Mouse (Mus musculus): ENCODE measurements around the gene Iqgap1. TPM values are rescaled to one million over a fixed set of nuclear protein-coding genes. Genes with fewer than 3 reads are reported as not detected.
"Not testable (repeated sequence)": the region's sequence is repeated elsewhere in the genome, so short reads cannot be mapped to it uniquely, and the experiment has no call there.

Gene Iqgap1
- total and polyA plus RNA-seq, 2 experiments from 2014 or later = 12.3 to 20.6 TPM

DNA sequence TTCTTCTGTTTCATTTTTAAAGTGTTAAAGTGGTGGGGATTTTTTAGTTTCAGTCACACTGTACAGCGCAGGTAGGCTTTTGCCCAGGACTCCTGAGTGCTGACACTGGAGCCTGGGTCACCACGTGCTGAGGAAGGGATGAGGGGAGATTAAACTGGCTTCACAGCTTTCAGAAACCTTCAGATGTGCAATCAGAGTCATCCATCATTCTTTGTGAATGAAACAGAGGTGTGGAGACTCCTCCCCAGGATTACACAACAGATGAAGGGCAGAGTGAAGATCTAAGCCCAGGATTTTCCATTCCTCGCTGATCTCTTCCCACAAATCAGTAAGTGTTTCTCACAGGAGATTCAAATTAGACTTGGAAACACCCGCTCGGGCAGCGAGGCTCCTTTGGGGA is 76.2 kb downstream of the Iqgap1 start:
- no peak overlapping the region for H3K9ac ChIP-seq (replicated peaks; ENCODE audit: low read length, poor library complexity, severe bottlenecking)
- no peaks in the 10 kb centered on the region for H3K27me3 ChIP-seq (ENCODE audit: insufficient read depth, low read length)
- DNase-seq (ENCODE audit: low spot score) = no peak
- H3K4me3 ChIP-seq (ENCODE audit: low read depth, low read length) = no peak overlapping the region
- no peak for ATAC-seq (ENCODE audit: low FRiP score)
- 48% methylated on average over 6 of the region's 6 CpGs for WGBS
- no peaks in the 10 kb centered on the region for H3K4me1 ChIP-seq (ENCODE audit: insufficient read depth, low read length)
- TF ChIP-seq CTCF (IDR thresholded peaks at IDR 0.05) = no peak
- H3K4me2 ChIP-seq (ENCODE audit: low read depth, low read length, poor library complexity, severe bottlenecking) = no peak overlapping the region
- H3K36me3 ChIP-seq (ENCODE audit: insufficient read depth, low read length) = peaks cover 39% of the 10 kb centered on the region
- no peaks in the 10 kb centered on the region for H3K9me3 ChIP-seq (ENCODE audit: low read length)
- H3K27ac ChIP-seq (ENCODE audit: low read depth, low read length) = no peak overlapping the region

DNA sequence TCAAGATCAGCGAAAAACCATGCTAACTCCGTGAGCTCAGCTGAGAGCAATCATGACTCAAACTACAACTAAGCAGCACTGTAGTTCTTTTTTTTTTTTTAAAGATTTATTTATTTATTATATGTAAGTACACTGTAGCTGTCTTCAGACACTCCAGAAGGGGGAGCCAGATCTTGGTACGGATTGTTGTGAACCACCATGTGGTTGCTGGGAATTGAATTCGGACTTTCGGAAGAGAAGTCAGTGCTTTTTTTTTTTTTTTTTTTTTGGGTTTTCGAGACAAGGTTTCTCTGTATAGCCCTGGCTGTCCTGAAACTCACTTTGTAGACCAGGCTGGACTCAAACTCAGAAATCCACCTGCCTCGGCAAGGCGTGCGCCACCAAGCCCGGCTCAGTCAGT is 76.7 kb downstream of the Iqgap1 start:
- H3K4me2 ChIP-seq (ENCODE audit: low read depth, low read length, poor library complexity, severe bottlenecking); H3K9me3 ChIP-seq (ENCODE audit: low read length); H3K4me1 ChIP-seq (ENCODE audit: insufficient read depth, low read length); H3K9ac ChIP-seq (replicated peaks; ENCODE audit: low read length, poor library complexity, severe bottlenecking); ATAC-seq (ENCODE audit: low FRiP score); H3K27me3 ChIP-seq (ENCODE audit: insufficient read depth, low read length); DNase-seq (ENCODE audit: low spot score); H3K4me3 ChIP-seq (ENCODE audit: low read depth, low read length); H3K27ac ChIP-seq (ENCODE audit: low read depth, low read length): not testable (repeated sequence)
- TF ChIP-seq CTCF (IDR thresholded peaks at IDR 0.05) = peak; percentile 35
- 94% methylated on average over 10 of the region's 10 CpGs for WGBS
- peaks cover 39% of the 10 kb centered on the region for H3K36me3 ChIP-seq (ENCODE audit: insufficient read depth, low read length)

DNA sequence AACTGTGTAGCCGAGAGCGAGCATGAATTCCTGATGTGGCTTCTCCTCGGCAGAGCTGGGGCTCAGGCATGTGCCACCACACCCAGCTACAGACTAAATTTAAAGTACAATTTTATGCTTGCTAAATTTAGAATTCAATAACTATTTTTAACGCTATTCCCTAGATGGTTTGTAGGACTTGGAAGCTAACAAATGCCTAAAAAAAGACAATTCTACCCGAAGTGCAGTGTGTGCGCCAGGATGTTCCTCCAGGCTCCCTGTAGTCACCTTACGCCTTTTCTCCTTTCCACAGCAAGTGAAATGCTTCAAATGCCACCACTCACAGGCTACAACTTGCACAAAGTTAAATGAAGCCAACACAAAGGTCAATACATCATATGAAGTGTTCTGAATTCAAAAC is 78.4 kb downstream of the Iqgap1 start:
- ATAC-seq (ENCODE audit: low FRiP score) (no peak), DNase-seq (ENCODE audit: low spot score) (no peak)
- Histone ChIP-seq H3K9me3 (ENCODE audit: low read length) (no peaks in the 10 kb centered on the region), H3K27ac (ENCODE audit: low read depth, low read length) (no peak overlapping the region), H3K4me1 (ENCODE audit: insufficient read depth, low read length) (no peaks in the 10 kb centered on the region), H3K36me3 (ENCODE audit: insufficient read depth, low read length) (peaks cover 52% of the 10 kb centered on the region), H3K4me2 (ENCODE audit: low read depth, low read length, poor library complexity, severe bottlenecking) (no peak overlapping the region), H3K4me3 (ENCODE audit: low read depth, low read length) (no peak overlapping the region), H3K9ac (replicated peaks; ENCODE audit: low read length, poor library complexity, severe bottlenecking) (no peak overlapping the region), H3K27me3 (ENCODE audit: insufficient read depth, low read length) (no peaks in the 10 kb centered on the region)
- TF ChIP-seq CTCF (IDR thresholded peaks at IDR 0.05) = no peak
- whole genome bisulfite sequencing = 68% methylated on average over 7 of the region's 7 CpGs

DNA sequence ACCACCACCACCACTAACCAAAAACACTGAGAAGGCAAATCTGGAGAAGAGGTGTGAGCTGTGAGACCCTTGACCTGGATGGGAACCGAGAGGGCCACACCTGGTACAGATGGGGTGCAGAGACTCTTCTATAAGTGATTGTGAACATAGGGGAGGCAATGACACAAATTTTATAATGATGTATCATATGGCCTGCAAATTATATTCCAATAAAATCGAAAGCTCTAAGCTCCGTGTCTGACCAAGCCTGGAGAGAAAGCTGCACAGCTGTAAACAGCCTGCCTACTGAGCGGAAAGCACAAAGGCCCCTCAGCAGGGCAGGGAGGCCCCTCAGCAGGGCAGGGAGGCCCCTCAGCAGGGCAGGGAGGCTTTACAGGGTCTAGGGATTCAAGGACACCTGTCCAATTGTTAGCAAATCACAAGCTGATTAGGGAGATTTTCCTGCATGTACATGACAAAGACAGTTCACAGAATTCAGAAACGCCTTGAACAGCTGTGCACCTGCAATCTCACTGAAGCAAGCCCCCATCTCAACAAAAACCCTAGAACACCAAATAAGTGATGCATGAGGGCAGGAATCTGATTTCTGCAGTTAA is 79.5 kb downstream of the Iqgap1 start:
- Histone ChIP-seq H3K27me3 (ENCODE audit: insufficient read depth, low read length) (no peaks in the 10 kb centered on the region), H3K4me1 (ENCODE audit: insufficient read depth, low read length) (no peaks in the 10 kb centered on the region), H3K9me3 (ENCODE audit: low read length) (no peaks in the 10 kb centered on the region), H3K9ac (replicated peaks; ENCODE audit: low read length, poor library complexity, severe bottlenecking) (no peak overlapping the region), H3K36me3 (ENCODE audit: insufficient read depth, low read length) (peaks cover 44% of the 10 kb centered on the region), H3K4me3 (ENCODE audit: low read depth, low read length) (no peak overlapping the region), H3K27ac (ENCODE audit: low read depth, low read length) (no peak overlapping the region), H3K4me2 (ENCODE audit: low read depth, low read length, poor library complexity, severe bottlenecking) (no peak overlapping the region)
- DNase-seq (ENCODE audit: low spot score) (no peak), ATAC-seq (ENCODE audit: low FRiP score) (no peak)
- TF ChIP-seq CTCF (IDR thresholded peaks at IDR 0.05) = no peak
- WGBS = 15% methylated on average over 5 of the region's 5 CpGs

DNA sequence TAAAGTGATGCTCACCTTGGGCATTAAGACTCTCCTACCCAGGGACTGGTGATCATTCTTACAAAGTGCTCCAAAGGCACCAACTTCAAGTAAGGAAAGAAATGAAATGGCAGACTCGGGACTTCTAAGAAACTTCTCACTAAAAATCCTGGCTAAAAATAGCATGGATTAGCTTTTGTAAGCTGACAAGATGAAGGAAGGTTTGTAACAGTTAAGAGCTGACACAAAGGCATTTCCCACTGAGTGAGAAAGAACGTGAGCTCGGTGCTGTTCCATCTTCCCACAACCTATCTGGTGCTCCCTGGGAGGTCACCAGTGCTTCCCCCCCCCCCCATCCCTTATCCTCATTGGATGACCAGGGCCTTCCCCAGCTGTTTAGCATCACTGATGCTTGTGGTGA is 80.0 kb downstream of the Iqgap1 start:
- no peak overlapping the region for H3K9ac ChIP-seq (replicated peaks; ENCODE audit: low read length, poor library complexity, severe bottlenecking)
- no peak overlapping the region for H3K4me2 ChIP-seq (ENCODE audit: low read depth, low read length, poor library complexity, severe bottlenecking)
- no peak for TF ChIP-seq CTCF (IDR thresholded peaks at IDR 0.05)
- DNase-seq (ENCODE audit: low spot score) = no peak
- H3K9me3 ChIP-seq (ENCODE audit: low read length) = no peaks in the 10 kb centered on the region
- ATAC-seq (ENCODE audit: low FRiP score) = no peak
- 9% methylated on average over 3 of the region's 3 CpGs for WGBS
- H3K4me3 ChIP-seq (ENCODE audit: low read depth, low read length) = no peak overlapping the region
- no peaks in the 10 kb centered on the region for H3K27me3 ChIP-seq (ENCODE audit: insufficient read depth, low read length)
- peaks cover 39% of the 10 kb centered on the region for H3K36me3 ChIP-seq (ENCODE audit: insufficient read depth, low read length)
- H3K27ac ChIP-seq (ENCODE audit: low read depth, low read length) = no peak overlapping the region
- no peaks in the 10 kb centered on the region for H3K4me1 ChIP-seq (ENCODE audit: insufficient read depth, low read length)

DNA sequence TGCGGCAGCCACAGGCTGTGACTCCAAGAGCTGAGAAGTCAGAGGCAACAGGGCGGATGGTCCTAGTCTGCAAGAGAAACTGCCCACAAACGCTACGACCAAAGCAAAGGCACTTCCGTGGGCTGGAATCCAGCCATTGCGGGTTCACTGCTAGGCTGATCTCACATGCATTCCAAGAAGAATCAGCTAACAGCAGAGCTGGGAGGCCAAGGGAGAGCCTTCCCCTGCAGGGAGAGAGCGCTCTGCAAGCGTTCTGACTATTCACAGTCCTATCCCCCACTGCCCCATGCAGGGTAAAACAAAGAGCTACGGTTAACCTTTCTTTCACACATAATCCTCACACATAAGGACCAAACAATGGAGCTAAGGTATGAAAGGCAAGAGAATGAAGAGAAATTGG is 80.5 kb downstream of the Iqgap1 start:
- Histone ChIP-seq H3K4me1 (ENCODE audit: insufficient read depth, low read length) (no peaks in the 10 kb centered on the region), H3K27me3 (ENCODE audit: insufficient read depth, low read length) (no peaks in the 10 kb centered on the region), H3K4me2 (ENCODE audit: low read depth, low read length, poor library complexity, severe bottlenecking) (no peak overlapping the region), H3K9me3 (ENCODE audit: low read length) (no peaks in the 10 kb centered on the region), H3K9ac (replicated peaks; ENCODE audit: low read length, poor library complexity, severe bottlenecking) (no peak overlapping the region), H3K36me3 (ENCODE audit: insufficient read depth, low read length) (peaks cover 38% of the 10 kb centered on the region), H3K4me3 (ENCODE audit: low read depth, low read length) (no peak overlapping the region), H3K27ac (ENCODE audit: low read depth, low read length) (no peak overlapping the region)
- no peak for ATAC-seq (ENCODE audit: low FRiP score)
- 21% methylated on average over 9 of the region's 9 CpGs for WGBS
- no peak for TF ChIP-seq CTCF (IDR thresholded peaks at IDR 0.05)
- no peak for DNase-seq (ENCODE audit: low spot score)
